Mouse (Mus musculus) CH12.LX (cell line): Measurements from ENCODE around the gene Usp32. TPM values are rescaled to one million over a fixed set of nuclear protein-coding genes. Genes with fewer than 3 reads are reported as not detected.

ENCODE experiments used
- DNase-seq: peaks from one replicate; pipeline ENCODE4 v3.0.0-alpha.2; 2013; ENCODE audit errors: extremely low read depth
- H3K27ac ChIP-seq: 2 replicates; pipeline ENCODE4 v1.5.1; 2012; ENCODE audit warnings: low read depth, mild to moderate bottlenecking, control low read depth, moderate library complexity; ENCODE audit not compliant: insufficient read depth
- H3K27me3 ChIP-seq: replicated peaks from 2 replicates; pipeline ENCODE3; 2012; ENCODE audit warnings: inconsistent platforms
- H3K36me3 ChIP-seq, 2 experiments: replicated peaks in 1 of 2; 2 replicates each; pipeline versions ENCODE3 to v1.6.1; 2012; ENCODE audit warnings: inconsistent platforms in 1 of 2, low read length in 1 of 2, mild to moderate bottlenecking in 1 of 2, mixed read lengths in 1 of 2, moderate library complexity in 1 of 2; ENCODE audit not compliant: control insufficient read depth in 1 of 2, insufficient read depth in 1 of 2
- H3K4me1 ChIP-seq, 2 experiments: 2 replicates each; pipeline ENCODE4 v1.6.1; 2012; ENCODE audit warnings: inconsistent platforms in 1 of 2, moderate library complexity in 1 of 2; ENCODE audit not compliant: insufficient read depth in 2 of 2, control insufficient read depth in 1 of 2
- H3K4me2 ChIP-seq: 2 replicates; pipeline ENCODE4 v1.6.1; 2012; ENCODE audit warnings: low read depth, mild to moderate bottlenecking, control low read depth; ENCODE audit not compliant: poor library complexity, insufficient read depth, severe bottlenecking
- H3K4me3 ChIP-seq, 3 experiments: fragments of 150-350 bp in 1 of 3; sonication (generic) in 1 of 3; replicated peaks in 1 of 3; 2 replicates each; pipeline versions ENCODE3 to v1.5.1; 2011 to 2012; ENCODE audit warnings: low read depth in 2 of 3, low read length in 2 of 3, mild to moderate bottlenecking in 2 of 3, moderate library complexity in 2 of 3, control low read depth in 1 of 3, improper control_type of control experiment in 1 of 3, inconsistent platforms in 1 of 3, mixed read lengths in 1 of 3; ENCODE audit not compliant: poor library complexity in 1 of 3
- H3K79me2 ChIP-seq: replicated peaks from 2 replicates; pipeline ENCODE4 v1.6.1; 2012; ENCODE audit warnings: mild to moderate bottlenecking, moderate library complexity; ENCODE audit not compliant: control insufficient read depth, poor library complexity, insufficient read depth, severe bottlenecking; ENCODE audit errors: extremely low read depth
- H3K9ac ChIP-seq: 2 replicates; pipeline ENCODE4 v1.6.1; 2012; ENCODE audit warnings: low read depth, mild to moderate bottlenecking, control low read depth, moderate library complexity; ENCODE audit not compliant: insufficient read depth
- H3K9me3 ChIP-seq: replicated peaks from 2 replicates; pipeline ENCODE3; 2012; ENCODE audit warnings: low read length, inconsistent platforms, mixed read lengths
- BHLHE40 ChIP-seq: IDR thresholded peaks from 2 replicates; pipeline ENCODE4 v1.6.1; 2011; ENCODE audit warnings: mild to moderate bottlenecking, low read depth, low read length, improper control_type of control experiment
- CHD1 ChIP-seq: IDR thresholded peaks from 2 replicates; pipeline ENCODE4 v1.6.1; 2012; ENCODE audit warnings: low read depth, low read length, improper control_type of control experiment, inconsistent platforms
- CHD2 ChIP-seq: IDR thresholded peaks from 2 replicates; pipeline ENCODE4 v1.6.1; 2011; ENCODE audit warnings: low read length, improper control_type of control experiment
- CTCF ChIP-seq, 2 experiments: IDR thresholded peaks in 1 of 2; conservative IDR thresholded peaks in 1 of 2; 2 replicates each; pipeline ENCODE4 v1.5.1; 2011 to 2012; ENCODE audit warnings: low read depth in 2 of 2, low read length in 2 of 2, improper control_type of control experiment in 1 of 2, inconsistent platforms in 1 of 2, mild to moderate bottlenecking in 1 of 2, moderate library complexity in 1 of 2
- E2F4 ChIP-seq: IDR thresholded peaks from 2 replicates; pipeline ENCODE4 v1.6.1; 2011; ENCODE audit warnings: low read depth, low read length, improper control_type of control experiment; ENCODE audit not compliant: insufficient replicate concordance
- ELF1 ChIP-seq: IDR thresholded peaks from 2 replicates; pipeline ENCODE4 v1.6.1; 2014; ENCODE audit warnings: low read depth, mild to moderate bottlenecking, inconsistent platforms, low read length, improper control_type of control experiment
- ETS1 ChIP-seq: conservative IDR thresholded peaks from 2 replicates; pipeline ENCODE4 v1.6.1; 2012; ENCODE audit warnings: low read depth, mild to moderate bottlenecking, inconsistent platforms, low read length, improper control_type of control experiment, moderate library complexity
- IRF4 ChIP-seq: IDR thresholded peaks from 2 replicates; pipeline ENCODE4 v1.6.1; 2014; ENCODE audit warnings: low read depth, mild to moderate bottlenecking, inconsistent platforms, low read length, improper control_type of control experiment
- JUND ChIP-seq: conservative IDR thresholded peaks from 2 replicates; pipeline ENCODE4 v1.6.1; 2011; ENCODE audit warnings: low read depth, low read length, improper control_type of control experiment
- MAX ChIP-seq: IDR thresholded peaks from 2 replicates; pipeline ENCODE4 v1.6.1; 2011; ENCODE audit warnings: low read length, improper control_type of control experiment
- MAZ ChIP-seq: IDR thresholded peaks from 2 replicates; pipeline ENCODE4 v1.6.1; 2012; ENCODE audit warnings: low read depth, mild to moderate bottlenecking, inconsistent platforms, low read length, improper control_type of control experiment, moderate library complexity
- MEF2A ChIP-seq: IDR thresholded peaks from 2 replicates; pipeline ENCODE4 v1.6.1; 2014; ENCODE audit warnings: low read depth, mild to moderate bottlenecking, inconsistent platforms, low read length, improper control_type of control experiment, borderline replicate concordance
- MXI1 ChIP-seq: IDR thresholded peaks from 2 replicates; pipeline ENCODE4 v1.6.1; 2011; ENCODE audit warnings: mild to moderate bottlenecking, low read depth, low read length, improper control_type of control experiment
- MYC ChIP-seq: IDR thresholded peaks from 2 replicates; pipeline ENCODE4 v1.6.1; 2011; ENCODE audit warnings: low read depth, mild to moderate bottlenecking, improper control_type of control experiment, low read length
- POLR2A ChIP-seq: IDR thresholded peaks from 2 replicates; pipeline ENCODE4 v1.6.1; 2011; ENCODE audit warnings: low read depth, mild to moderate bottlenecking, improper control_type of control experiment, low read length
- POLR2AphosphoS2 ChIP-seq: IDR thresholded peaks from 2 replicates; pipeline ENCODE4 v1.6.1; 2011; ENCODE audit warnings: low read depth, low read length, improper control_type of control experiment
- RAD21 ChIP-seq: IDR thresholded peaks from 2 replicates; pipeline ENCODE4 v1.6.1; 2011; ENCODE audit warnings: low read depth, mild to moderate bottlenecking, low read length, improper control_type of control experiment, moderate library complexity
- SMC3 ChIP-seq: IDR thresholded peaks from 2 replicates; pipeline ENCODE4 v1.6.1; 2011; ENCODE audit warnings: low read depth, low read length, improper control_type of control experiment
- TBP ChIP-seq: conservative IDR thresholded peaks from 2 replicates; pipeline ENCODE4 v1.6.1; 2011; ENCODE audit warnings: low read depth, low read length, improper control_type of control experiment
- UBTF ChIP-seq: IDR thresholded peaks from 2 replicates; pipeline ENCODE4 v1.6.1; 2012; ENCODE audit warnings: low read depth, mild to moderate bottlenecking, inconsistent platforms, low read length, improper control_type of control experiment, moderate library complexity
- USF2 ChIP-seq: conservative IDR thresholded peaks from 2 replicates; pipeline ENCODE4 v1.6.1; 2011; ENCODE audit warnings: low read depth, low read length, improper control_type of control experiment
- ZMIZ1 ChIP-seq: IDR thresholded peaks from 2 replicates; pipeline ENCODE4 v1.6.1; 2012; ENCODE audit warnings: low read depth, mild to moderate bottlenecking, inconsistent platforms, low read length, improper control_type of control experiment
- ZNF384 ChIP-seq: IDR thresholded peaks from 2 replicates; pipeline ENCODE4 v1.6.1; 2012; ENCODE audit warnings: low read depth, low read length, improper control_type of control experiment, inconsistent platforms
- dilution Hi-C: fragments of 300-500 bp; cut with MboI; formaldehyde crosslinking; loops from 2 replicates; pipeline ENCODE4 v1.14.3; 2020; ENCODE audit warnings: low sequenced_read_pairs; ENCODE audit not compliant: extremely low pct_unique_long_range_greater_than_20kb, extremely low pct_ligation_motif_present
- in situ Hi-C: fragments of 300-500 bp; cut with MboI; formaldehyde crosslinking; loops from 3 replicates; pipeline ENCODE4 v1.14.3; 2019; ENCODE audit warnings: low sequenced_read_pairs, low pct_ligation_motif_present, low pct_unique_long_range_greater_than_20kb, mixed read lengths
- polyA plus RNA-seq: library from polyadenylated mRNA; unstranded; fragments of >175 nt; gene quantifications from 2 replicates; pipeline ENCODE4 v1.2.1, GENCODE M21; 2012; ENCODE audit warnings: low read depth; ENCODE audit not compliant: insufficient read length
- total RNA-seq, 2 experiments: library from RNA; depleted of rRNA; stranded (reverse); fragments of 300-350 nt in 1 of 2; fragments of >200 nt in 1 of 2; gene quantifications; 2 replicates each; pipeline ENCODE4 v1.2.3; 2012 to 2014

Usp32 gene
- total and polyA plus RNA-seq, 3 experiments: 7.4 to 12.0 (median 11.8) TPM

GRCm38 (mm10) chr11:85117160-85117559, 22.8 kb downstream of the Usp32 start:
- no peak for DNase-seq
- H3K4me3 ChIP-seq: no peak overlapping the region
- H3K27ac ChIP-seq: no peak overlapping the region
- no peak overlapping the region for H3K9ac ChIP-seq
- H3K27me3 ChIP-seq: no peaks in the 10 kb centered on the region
- dilution Hi-C loops (no loop called here), in situ Hi-C loops (no loop called here)
- no peaks in the 10 kb centered on the region for H3K9me3 ChIP-seq
- peaks cover 9% of the 10 kb centered on the region; the same call in 1 of the 2 replicates for H3K79me2 ChIP-seq
- H3K4me1 ChIP-seq: peaks cover 0 to 10% of the 10 kb centered on the region in 2 experiments; a peak in 1 of 4 replicates
- TF ChIP-seq IRF4: no peak
- no peak for TF ChIP-seq MXI1
- no peak for TF ChIP-seq POLR2AphosphoS2
- no peak for TF ChIP-seq SMC3
- TF ChIP-seq MYC: no peak
- TF ChIP-seq RAD21: no peak
- TF ChIP-seq ZMIZ1: no peak
- TF ChIP-seq E2F4: no peak
- TF ChIP-seq MEF2A: no peak
- no peak for TF ChIP-seq CHD2
- TF ChIP-seq UBTF: no peak
- no peak for TF ChIP-seq USF2
- H3K4me2 ChIP-seq: no peak overlapping the region
- peaks cover 0 to 3% of the 10 kb centered on the region in 2 experiments for H3K36me3 ChIP-seq

GRCm38 (mm10) chr11:85116084-85116844, 23.7 kb downstream of the Usp32 start:
- Histone ChIP-seq H3K9ac (no peak overlapping the region), H3K4me3 (no peak overlapping the region), H3K4me2 (no peak overlapping the region), H3K9me3 (no peaks in the 10 kb centered on the region), H3K27me3 (no peaks in the 10 kb centered on the region), H3K27ac (no peak overlapping the region), H3K79me2 (peaks cover 7% of the 10 kb centered on the region; the same call in 1 of the 2 replicates), H3K4me1 (peaks cover 0 to under 1% of the 10 kb centered on the region in 2 experiments; a peak in 1 of 4 replicates), H3K36me3 (peaks cover 0 to 3% of the 10 kb centered on the region in 2 experiments)
- dilution Hi-C loops (no loop called here), in situ Hi-C loops (no loop called here)
- TF ChIP-seq TBP: no peak
- TF ChIP-seq ELF1: no peak
- TF ChIP-seq BHLHE40: no peak
- no peak for TF ChIP-seq CTCF (conservative IDR thresholded peaks at IDR 0.05 in 1 of 2, IDR thresholded peaks at IDR 0.05 in 1 of 2; ENCODE audit: low read depth in 2 of 2, low read length in 2 of 2)
- TF ChIP-seq JUND: no peak
- TF ChIP-seq CHD2: no peak
- no peak for TF ChIP-seq MAX
- TF ChIP-seq ZMIZ1: no peak
- no peak for TF ChIP-seq USF2
- no peak for TF ChIP-seq ZNF384
- no peak for TF ChIP-seq CHD1
- TF ChIP-seq POLR2A: no peak
- no peak for TF ChIP-seq ETS1
- TF ChIP-seq RAD21: no peak
- no peak for TF ChIP-seq MAZ
- no peak for DNase-seq
